Mouse (Mus musculus): Measurements from ENCODE around the gene Tmprss12. TPM values are rescaled to one million over a fixed set of nuclear protein-coding genes. Genes with fewer than 3 reads are reported as not detected.

Gene Tmprss12
- not detected in 2 replicates for polyA plus RNA-seq (2016; fragmentation: Nextera tagmentation; extraction: Ambion mirVana)

DNA sequence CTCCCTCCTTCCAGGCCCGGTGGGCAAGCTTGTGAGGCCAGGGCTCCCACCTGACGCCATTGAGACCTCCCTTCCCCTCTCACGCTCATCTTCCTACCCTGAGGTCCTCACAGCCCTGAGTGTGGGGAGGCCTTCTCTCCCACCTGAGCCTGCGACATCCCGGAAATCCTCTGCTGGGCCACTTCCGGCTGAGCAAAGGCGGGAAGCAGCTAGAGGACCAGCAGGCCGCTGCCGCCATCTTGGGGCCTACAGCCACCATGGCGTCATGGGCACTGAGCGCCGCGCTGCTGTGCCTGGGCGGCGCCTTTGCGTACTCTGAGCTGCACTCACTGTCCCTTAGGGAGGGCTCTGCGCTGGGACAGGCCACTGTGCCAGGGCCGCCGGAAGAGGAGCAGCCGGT lies at the start of gene Tmprss12:
Tmprss12 (plus strand) TSS at position 212 of the 400 bp plus-strand sequence.
- DNase-seq (ENCODE audit: low spot score), result no peak
- 97% methylated on average over 20 of the region's 20 CpGs for WGBS
- Histone ChIP-seq H3K27ac (replicated peaks) (no peak within 1 kb of the TSS), H3K36me3 (no peaks in the 10 kb centered on the region; the same call in 1 of the 2 replicates), H3K4me3 (no peak within 1 kb of the TSS), H3K27me3 (ENCODE audit: low read depth, poor library complexity, severe bottlenecking) (no peaks in the 10 kb centered on the region), H3K4me1 (no peaks in the 10 kb centered on the region), H3K9me3 (replicated peaks) (0 out of 2 replicates have a peak, but pooled peaks cover 7% of the 10 kb centered on the region)

GRCm38 (mm10) chr15:100231616-100232525 lies 48.8 kb upstream of the Tmprss12 start:
- H3K27me3 ChIP-seq (ENCODE audit: low read depth, poor library complexity, severe bottlenecking), result no peaks in the 10 kb centered on the region
- no peak overlapping the region for H3K27ac ChIP-seq (replicated peaks)
- peaks cover 18% of the 10 kb centered on the region for H3K4me1 ChIP-seq
- H3K36me3 ChIP-seq, result peaks cover 52% of the 10 kb centered on the region
- no peak for DNase-seq (ENCODE audit: low spot score)
- H3K9me3 ChIP-seq (replicated peaks), result no peaks in the 10 kb centered on the region
- no peak overlapping the region for H3K4me3 ChIP-seq
- WGBS, result 92% methylated on average over 14 of the region's 14 CpGs

GRCm38 (mm10) chr15:100235208-100235965 lies 45.2 kb upstream of the Tmprss12 start:
- H3K27ac ChIP-seq (replicated peaks), result no peak overlapping the region
- H3K4me3 ChIP-seq, result no peak overlapping the region
- DNase-seq (ENCODE audit: low spot score), result no peak
- no peaks in the 10 kb centered on the region for H3K27me3 ChIP-seq (ENCODE audit: low read depth, poor library complexity, severe bottlenecking)
- H3K4me1 ChIP-seq, result no peaks in the 10 kb centered on the region
- H3K9me3 ChIP-seq (replicated peaks), result no peaks in the 10 kb centered on the region
- WGBS, result 95% methylated on average over 12 of the region's 12 CpGs
- H3K36me3 ChIP-seq, result peaks cover 84% of the 10 kb centered on the region

GRCm38 (mm10) chr15:100236952-100237351 lies 43.7 kb upstream of the Tmprss12 start:
- Histone ChIP-seq H3K9me3 (replicated peaks) (no peaks in the 10 kb centered on the region), H3K27ac (replicated peaks) (no peak overlapping the region), H3K27me3 (ENCODE audit: low read depth, poor library complexity, severe bottlenecking) (no peaks in the 10 kb centered on the region), H3K36me3 (peaks cover 99% of the 10 kb centered on the region), H3K4me3 (no peak overlapping the region), H3K4me1 (no peaks in the 10 kb centered on the region)
- no peak for DNase-seq (ENCODE audit: low spot score)
- 92% methylated on average over 6 of the region's 6 CpGs for WGBS

- Histone ChIP-seq H3K36me3 (peaks cover 100% of the 10 kb centered on the region), H3K9me3 (replicated peaks) (no peaks in the 10 kb centered on the region), H3K4me1 (no peaks in the 10 kb centered on the region), H3K27me3 (ENCODE audit: low read depth, poor library complexity, severe bottlenecking) (no peaks in the 10 kb centered on the region), H3K4me3 (no peak overlapping the region), H3K27ac (replicated peaks) (no peak overlapping the region)
- WGBS, result 93% methylated on average over 6 of the region's 6 CpGs
- DNase-seq (ENCODE audit: low spot score), result no peak
These were observed 38.9 kb upstream of the Tmprss12 start for GRCm38 (mm10) chr15:100241780-100242179.

- H3K36me3 ChIP-seq, result peaks cover 100% of the 10 kb centered on the region
- no peaks in the 10 kb centered on the region for H3K4me1 ChIP-seq
- WGBS, result 94% methylated on average over 7 of the region's 7 CpGs
These were observed 34.7 kb upstream of the Tmprss12 start for GRCm38 (mm10) chr15:100245951-100246350.

DNA sequence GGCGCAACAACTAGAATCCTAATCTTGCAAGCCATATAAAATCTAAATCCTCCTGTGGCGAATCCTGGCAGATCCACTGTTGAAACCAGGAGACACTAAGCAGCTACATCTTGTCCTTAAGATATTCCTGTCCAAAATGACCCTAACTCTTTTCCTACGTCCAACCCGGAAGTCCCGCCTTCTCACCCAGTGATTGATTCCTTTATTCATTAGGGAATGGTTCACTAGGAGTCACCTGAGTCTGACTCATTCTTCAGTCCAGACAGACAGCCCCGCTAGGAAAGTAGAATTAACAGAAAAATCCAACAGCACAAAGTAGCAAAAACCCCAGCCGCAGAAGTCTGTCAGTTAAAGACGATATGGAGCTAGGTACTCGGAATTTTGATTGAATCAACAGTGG lies 33.3 kb upstream of the Tmprss12 start:
- Histone ChIP-seq H3K36me3 (peaks cover 100% of the 10 kb centered on the region), H3K4me1 (no peaks in the 10 kb centered on the region)
- 96% methylated on average over 9 of the region's 9 CpGs for WGBS

More at GRCm38 (mm10) chr15:100245951-100246350, 34.7 kb upstream of the Tmprss12 start:
- no peak for DNase-seq (ENCODE audit: low spot score)
- Histone ChIP-seq H3K4me3 (no peak overlapping the region), H3K27ac (replicated peaks) (no peak overlapping the region), H3K27me3 (ENCODE audit: low read depth, poor library complexity, severe bottlenecking) (no peaks in the 10 kb centered on the region), H3K9me3 (replicated peaks) (no peaks in the 10 kb centered on the region)

GRCm38 (mm10) chr15:100248665-100249433 lies 31.8 kb upstream of the Tmprss12 start:
- no peak overlapping the region for H3K4me3 ChIP-seq
- no peaks in the 10 kb centered on the region for H3K27me3 ChIP-seq (ENCODE audit: low read depth, poor library complexity, severe bottlenecking)
- DNase-seq (ENCODE audit: low spot score), result no peak
- no peaks in the 10 kb centered on the region for H3K4me1 ChIP-seq
- H3K9me3 ChIP-seq (replicated peaks), result no peaks in the 10 kb centered on the region
- H3K27ac ChIP-seq (replicated peaks), result no peak overlapping the region
- 95% methylated on average over 6 of the region's 6 CpGs for WGBS
- H3K36me3 ChIP-seq, result peaks cover 100% of the 10 kb centered on the region

More for the DNA sequence above, 33.3 kb upstream of the Tmprss12 start:
- no peak for DNase-seq (ENCODE audit: low spot score)
- Histone ChIP-seq H3K9me3 (replicated peaks) (no peaks in the 10 kb centered on the region), H3K27ac (replicated peaks) (no peak overlapping the region), H3K27me3 (ENCODE audit: low read depth, poor library complexity, severe bottlenecking) (no peaks in the 10 kb centered on the region), H3K4me3 (no peak overlapping the region)

- Histone ChIP-seq H3K36me3 (peaks cover 100% of the 10 kb centered on the region), H3K27ac (replicated peaks) (no peak overlapping the region), H3K9me3 (replicated peaks) (no peaks in the 10 kb centered on the region), H3K27me3 (ENCODE audit: low read depth, poor library complexity, severe bottlenecking) (no peaks in the 10 kb centered on the region), H3K4me1 (no peaks in the 10 kb centered on the region), H3K4me3 (no peak overlapping the region)
- no peak for DNase-seq (ENCODE audit: low spot score)
- 93% methylated on average over 6 of the region's 6 CpGs for WGBS
These were observed 29.4 kb upstream of the Tmprss12 start for GRCm38 (mm10) chr15:100251153-100251780.

DNA sequence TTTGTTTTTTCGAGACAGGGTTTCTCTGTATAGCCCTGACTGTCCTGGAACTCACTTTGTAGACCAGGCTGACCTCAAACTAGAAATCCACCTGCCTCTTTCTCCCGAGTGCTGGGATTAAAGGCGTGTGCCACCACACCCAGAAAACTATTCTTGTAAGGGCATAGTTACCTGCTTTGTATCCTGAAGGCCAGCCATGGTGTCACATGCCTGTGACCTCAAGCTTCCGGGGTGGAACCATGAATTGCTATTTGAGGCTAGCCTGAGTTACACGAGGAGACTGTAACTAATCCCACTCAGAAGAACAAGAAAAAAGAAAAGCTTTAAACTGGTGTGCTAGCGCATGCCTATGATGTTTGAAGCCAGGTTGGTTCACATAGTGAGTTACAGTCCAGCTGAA lies 24.3 kb upstream of the Tmprss12 start:
- WGBS, result 93% methylated on average over 6 of the region's 6 CpGs
- Histone ChIP-seq H3K4me3 (no peak overlapping the region), H3K27me3 (ENCODE audit: low read depth, poor library complexity, severe bottlenecking) (no peaks in the 10 kb centered on the region), H3K4me1 (no peaks in the 10 kb centered on the region), H3K27ac (replicated peaks) (no peak overlapping the region), H3K9me3 (replicated peaks) (no peaks in the 10 kb centered on the region), H3K36me3 (peaks cover 95% of the 10 kb centered on the region)
- DNase-seq (ENCODE audit: low spot score), result no peak

GRCm38 (mm10) chr15:100257305-100257704 lies 23.3 kb upstream of the Tmprss12 start:
- Histone ChIP-seq H3K4me1 (no peaks in the 10 kb centered on the region), H3K4me3 (no peak overlapping the region), H3K27me3 (ENCODE audit: low read depth, poor library complexity, severe bottlenecking) (no peaks in the 10 kb centered on the region), H3K9me3 (replicated peaks) (no peaks in the 10 kb centered on the region), H3K27ac (replicated peaks) (no peak overlapping the region), H3K36me3 (peaks cover 94% of the 10 kb centered on the region)
- 90% methylated on average over 5 of the region's 5 CpGs for WGBS
- no peak for DNase-seq (ENCODE audit: low spot score)
